Mouse (Mus musculus): ENCODE results near the gene Ngb.

Gene Ngb

DNA sequence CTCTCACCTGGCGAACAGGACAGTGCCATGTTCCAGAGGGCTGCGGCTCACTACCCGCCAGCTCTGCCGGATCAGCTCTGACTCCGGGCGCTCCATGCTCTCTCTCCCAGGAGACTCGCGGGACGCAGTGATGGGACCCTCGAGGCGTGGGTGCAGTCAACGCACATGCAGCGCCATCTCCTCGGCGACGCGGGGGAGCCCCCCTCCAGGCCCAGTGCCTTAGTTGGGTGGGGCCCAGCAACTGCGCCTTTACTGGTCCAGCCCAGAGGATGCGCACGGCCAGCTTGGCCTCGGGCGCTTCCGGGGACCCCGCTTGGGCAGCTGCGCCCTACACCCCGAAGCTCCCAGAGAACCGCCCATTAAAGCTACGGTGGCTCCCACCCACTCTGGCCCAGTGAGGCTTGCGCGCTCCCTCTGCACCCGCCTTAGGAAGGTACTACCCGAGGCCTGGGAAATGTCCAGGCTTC lies at the start of gene Ngb:
TSS of gene Ngb (minus strand) at position 375 of the 467 bp plus-strand sequence.
- no peak for DNase-seq (ENCODE audit: low read depth)

DNA sequence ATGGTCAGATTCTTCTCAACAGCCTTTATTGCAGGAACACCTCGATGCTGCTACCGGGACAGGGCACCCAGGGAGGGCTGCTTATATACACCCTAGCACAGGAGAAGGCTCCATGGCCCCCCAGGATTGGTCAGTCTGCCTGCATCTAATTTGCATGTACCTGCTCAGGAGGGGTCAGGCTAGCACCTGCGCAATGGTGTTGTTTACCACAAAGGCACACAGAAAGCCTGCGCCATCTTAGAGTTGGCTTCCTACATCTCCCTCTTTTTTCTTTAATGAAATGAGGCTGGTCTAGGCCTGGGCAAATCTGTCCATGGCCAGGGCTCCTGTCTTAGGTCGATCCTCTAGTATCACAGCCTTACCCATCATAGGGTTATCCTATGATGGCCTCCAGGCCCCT lies 47.1 kb upstream of the Ngb start:
- no peak for DNase-seq (ENCODE audit: low read depth)

DNA sequence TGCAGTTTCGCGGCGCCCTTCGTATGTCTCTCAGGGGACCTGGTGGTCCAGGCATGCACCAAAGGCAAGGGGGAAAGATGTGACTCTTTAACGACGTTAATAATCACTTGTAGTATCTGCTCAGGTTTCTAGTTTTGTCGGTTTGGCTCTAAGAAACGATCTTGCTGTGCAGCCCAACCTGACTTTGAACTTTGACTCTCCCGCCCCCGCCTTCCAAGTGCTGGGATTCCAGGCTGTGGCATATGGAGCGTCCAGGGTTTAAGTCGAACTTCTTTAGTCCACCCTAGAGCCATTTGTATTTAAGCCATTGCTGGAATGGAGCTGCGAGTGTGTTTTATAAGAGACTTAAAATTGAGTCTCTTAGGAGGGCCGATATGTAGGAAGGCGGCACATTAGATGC lies 45.8 kb upstream of the Ngb start:
- DNase-seq (ENCODE audit: low read depth) = no peak

DNA sequence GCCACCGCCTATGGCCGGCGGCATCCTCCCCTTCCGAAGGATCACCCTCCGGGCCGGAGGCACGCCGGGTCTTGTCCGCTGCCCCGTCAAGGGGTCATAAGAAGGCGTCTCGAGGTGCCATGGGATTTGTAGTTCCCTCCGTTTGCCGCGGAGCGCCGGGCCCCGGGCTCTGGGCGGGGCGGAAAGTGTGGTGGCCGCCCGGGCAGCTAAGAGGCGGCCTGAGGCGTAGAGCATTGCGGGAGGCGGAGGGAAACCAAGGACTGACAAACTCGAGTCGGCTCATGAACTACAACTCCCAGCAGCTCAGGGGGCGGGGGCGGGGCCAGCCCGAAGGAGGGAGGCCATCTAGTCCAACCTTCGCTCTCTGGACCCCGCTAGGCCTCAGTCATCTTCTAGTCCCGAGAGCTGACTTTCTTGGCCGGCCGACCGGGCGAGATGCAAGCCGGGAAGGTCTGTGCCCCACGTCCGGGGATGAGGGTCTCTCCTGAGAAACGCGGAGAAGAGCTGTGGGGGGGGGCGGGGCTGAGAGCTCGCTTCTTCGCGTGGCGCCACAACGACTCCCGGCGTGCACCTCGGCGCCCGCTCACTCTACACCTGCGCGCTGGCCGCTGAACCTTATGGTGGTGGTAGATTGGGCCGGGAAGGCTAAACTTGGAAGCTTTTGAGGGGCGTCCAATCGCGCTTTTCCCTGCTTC lies 45.2 kb upstream of the Ngb start, which contains the start of gene Pomt2:
TSS of gene Pomt2 (minus strand) at position 574 of the 695 bp plus-strand sequence.
- peak; percentile 91 for DNase-seq (ENCODE audit: low read depth)

DNA sequence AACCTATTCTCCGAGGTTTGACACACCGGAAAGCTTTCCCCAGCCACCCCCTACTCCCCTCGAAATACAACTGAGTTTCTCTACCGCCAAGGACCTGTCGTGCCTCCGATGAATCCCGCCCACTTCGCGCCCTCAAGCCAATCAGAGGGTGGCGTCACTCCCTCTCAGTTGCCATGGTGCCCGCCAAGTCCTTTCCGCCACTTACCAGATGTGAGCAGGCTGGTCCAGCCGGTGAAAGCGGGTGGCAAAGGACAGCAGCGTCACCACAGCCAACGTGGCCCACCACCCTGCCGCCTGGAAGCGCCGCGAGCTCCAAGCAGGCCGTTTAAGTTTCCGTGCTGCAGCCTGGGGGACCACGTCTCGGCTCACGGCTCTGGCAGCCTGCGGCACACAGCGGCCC lies 44.6 kb upstream of the Ngb start, which contains the start of gene Gstz1:
TSS of gene Gstz1 (plus strand) at position 200 of the 400 bp plus-strand sequence.
- peak; percentile 86 for DNase-seq (ENCODE audit: low read depth)

DNA sequence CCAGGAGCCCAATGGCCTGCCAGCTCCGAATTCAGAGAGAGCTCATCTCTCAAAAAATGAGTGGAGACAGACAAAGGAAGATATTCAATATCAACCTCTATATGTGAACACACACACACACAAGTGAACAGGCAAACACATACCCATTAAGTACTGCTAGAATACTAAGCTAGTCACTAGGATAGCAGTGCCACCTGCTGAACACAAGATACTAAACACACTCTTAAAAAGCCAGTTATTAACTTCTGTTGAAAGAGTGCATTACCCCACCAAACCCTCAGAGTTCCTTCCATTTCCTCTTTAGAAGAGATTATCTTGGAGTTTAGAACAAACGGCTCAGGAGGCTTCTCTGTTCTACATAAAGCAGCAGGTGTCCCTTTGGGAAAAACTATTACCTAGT lies 39.8 kb upstream of the Ngb start:
- no peak for DNase-seq (ENCODE audit: low read depth)

DNA sequence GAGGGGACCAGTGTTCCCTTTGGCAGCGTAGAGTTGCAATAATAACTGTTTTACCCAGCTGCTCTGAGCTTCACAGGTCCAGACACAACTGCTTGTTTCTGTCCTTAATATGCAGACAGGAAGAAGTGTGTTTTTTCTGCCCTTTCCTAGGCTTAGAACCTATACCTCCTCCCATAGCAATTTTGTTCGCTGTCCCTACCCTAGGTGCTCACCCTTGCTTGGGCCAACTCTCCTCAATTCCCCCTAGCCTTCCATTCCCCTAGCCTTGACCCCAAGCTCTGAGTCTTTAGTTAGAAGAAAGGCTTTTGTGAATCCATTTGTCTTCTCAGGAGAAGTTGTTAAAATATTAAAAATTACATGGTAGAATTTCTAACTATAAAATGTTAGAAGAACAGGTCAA lies 36.4 kb upstream of the Ngb start:
- DNase-seq (ENCODE audit: low read depth) = no peak

DNA sequence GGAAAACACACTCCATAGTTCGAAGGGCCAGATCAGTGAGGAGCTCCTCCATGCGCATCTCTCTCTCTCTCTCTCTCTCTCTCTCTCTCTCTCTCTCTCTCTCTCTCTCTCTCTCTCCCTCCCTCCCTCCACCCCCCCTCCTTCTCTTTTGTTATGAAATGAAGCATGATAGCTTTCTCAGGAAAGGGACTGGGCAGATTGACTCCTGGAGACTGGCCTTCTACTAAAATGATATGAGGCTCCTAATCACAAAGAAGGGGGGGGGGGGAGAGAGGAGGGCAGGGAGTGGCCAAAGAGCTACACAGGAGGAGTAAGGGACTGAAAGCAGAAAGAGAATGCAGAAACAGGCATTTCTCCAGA lies 36.0 kb upstream of the Ngb start:
- DNase-seq (ENCODE audit: low read depth) = no peak

DNA sequence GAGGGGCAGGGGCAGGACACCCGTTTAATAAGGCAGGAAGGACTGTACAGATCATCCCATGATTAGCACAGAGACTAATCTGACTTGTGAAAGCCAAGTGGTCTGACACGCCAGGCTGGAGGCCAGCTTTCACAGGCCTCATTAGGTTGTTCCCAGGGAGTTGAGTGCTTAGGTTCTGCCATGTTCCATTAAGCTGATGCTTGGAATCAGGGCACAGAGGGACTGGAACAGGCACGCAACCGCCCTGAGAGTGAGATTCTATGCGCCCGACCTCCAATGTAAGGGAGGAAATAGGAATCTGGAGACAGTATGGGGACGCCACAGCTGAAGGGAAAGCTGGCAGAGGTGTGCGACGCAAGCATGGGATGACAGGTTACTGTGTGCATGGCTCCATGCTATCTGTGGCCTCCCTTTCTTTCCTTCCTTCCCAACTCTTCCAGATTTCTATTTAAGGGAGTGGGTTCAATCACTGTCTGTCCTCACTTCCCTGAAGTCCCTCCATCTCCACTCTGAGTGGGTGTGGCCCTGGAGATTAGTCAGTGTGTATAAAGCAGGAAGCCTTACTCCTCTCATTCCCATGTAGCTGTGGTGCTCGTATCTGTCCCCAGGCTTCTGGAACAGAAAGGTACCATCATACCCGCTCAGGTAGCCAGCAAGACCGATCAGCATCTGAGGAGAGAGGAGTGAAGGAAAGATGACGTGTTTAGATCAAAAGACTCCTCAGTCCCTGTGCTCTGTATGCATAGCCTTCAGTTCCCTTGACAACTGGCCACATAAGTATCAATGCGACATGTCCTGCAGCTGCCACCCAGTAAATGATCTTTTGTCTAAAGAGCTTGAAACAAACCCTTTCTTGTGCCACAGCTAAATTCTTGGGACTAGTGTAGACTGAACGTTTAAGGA lies 35.4 kb upstream of the Ngb start:
- no peak for DNase-seq (ENCODE audit: low read depth)

DNA sequence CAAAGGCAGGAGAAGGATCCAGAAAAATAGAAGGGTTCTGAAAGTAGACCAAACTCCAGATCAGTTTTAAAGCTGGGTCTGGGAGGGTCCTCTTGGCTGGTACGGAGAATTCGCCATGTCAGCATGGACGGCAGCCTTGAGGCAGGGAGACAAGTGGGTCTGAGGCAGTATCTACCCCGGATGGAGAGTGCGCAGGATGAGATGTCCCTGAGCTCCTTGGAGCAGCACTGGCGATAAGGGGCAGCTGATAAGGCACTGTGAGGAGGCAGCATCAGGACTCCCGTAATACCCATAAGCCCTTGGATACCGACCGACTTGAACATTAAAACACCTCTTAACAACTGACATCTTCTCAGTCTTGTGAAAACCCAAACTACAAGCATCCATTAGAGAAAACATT lies 30.4 kb upstream of the Ngb start:
- no peak for DNase-seq (ENCODE audit: low read depth)

DNA sequence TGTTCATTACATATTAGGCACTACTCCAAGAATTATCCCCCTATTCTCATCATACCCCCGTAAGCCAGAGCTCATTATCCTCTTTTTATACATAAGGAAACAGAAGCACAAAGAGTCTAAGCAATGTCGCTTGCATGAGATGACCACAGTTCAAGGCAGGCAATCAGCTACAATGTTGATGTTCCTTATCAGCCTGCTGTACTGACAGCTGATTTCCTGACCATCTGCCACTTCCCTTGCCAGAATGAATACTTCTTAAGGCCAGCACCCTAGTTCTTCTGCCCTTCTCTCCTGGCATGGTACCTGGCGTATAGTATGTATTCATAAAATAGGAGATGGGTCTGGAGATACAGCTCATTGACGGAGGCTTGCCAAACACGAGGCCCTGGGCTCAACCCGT lies 29.9 kb upstream of the Ngb start:
- DNase-seq (ENCODE audit: low read depth) = no peak

DNA sequence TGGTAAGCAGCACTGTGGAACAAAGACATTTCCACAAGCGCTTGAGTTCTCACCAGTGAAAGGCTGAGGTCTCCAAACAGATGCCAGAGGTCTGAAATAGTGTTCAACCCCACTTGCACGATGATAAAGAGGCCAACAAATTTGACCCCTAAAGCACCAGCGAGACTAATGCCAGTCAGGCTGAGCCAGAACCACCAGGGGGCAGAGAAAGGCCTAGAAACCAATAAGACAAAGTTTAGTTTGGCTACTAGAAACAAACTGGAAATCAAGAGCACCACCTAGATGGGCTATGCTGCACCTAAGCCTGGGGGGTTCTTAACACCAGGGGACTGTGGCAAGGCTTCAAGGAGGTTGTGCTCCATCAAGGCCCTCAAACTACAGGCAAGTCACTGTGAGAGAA lies 29.3 kb upstream of the Ngb start:
- no peak for DNase-seq (ENCODE audit: low read depth)

DNA sequence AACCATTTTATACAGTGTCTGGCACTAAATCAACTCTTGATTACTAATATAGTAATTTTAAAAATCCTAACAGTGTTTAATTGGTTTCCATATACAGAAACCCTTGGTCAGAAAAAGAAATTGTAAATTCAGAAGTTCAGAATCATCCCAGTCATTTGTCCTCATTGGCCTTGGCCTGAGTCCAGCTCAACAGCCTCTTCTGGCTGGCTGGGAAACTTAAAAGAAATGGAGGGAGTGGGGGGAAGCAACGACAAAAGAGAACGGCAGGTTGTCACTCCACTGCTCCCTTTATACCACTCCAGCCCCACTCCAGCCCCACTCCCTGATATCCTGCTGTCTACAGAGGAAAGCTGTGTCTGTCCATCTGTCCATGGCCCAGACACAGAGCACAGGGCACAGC lies 28.8 kb upstream of the Ngb start:
- no peak for DNase-seq (ENCODE audit: low read depth)

DNA sequence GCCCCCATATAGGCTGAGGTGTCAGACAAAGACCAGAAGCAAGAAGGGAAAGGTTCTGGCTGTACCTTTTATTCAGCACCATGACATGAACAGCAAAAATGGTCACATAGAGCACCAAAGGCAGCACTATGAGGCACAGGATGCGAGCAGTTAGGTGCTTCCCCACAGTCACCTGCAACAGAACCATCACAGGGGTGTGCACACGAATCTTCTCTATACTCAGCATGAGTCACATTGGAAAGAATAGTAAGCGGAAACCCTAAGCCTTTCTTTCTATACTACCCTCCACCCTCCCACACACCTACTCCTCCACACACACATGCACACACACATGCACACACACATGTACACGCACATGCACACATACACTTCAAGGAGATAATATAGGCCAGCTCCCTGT lies 27.9 kb upstream of the Ngb start:
- DNase-seq (ENCODE audit: low read depth) = no peak

DNA sequence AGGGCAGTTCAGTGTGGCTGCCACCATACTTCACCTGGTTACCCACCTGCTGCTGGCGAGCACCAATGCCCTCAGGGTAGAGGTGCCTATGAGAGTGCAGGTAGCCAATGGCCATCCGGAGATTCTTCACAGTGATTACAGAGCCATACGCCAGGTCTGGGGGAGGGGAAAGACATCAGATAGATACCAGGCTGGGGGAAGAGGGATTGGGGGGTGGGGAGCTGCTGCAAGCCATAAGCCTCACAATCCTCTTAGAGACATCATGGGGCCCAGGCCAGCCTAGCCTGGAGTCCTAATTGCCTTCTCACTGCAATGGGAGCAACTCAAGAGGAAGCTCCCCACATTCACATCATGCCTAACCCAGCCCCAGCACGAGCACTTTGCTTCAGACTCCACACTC lies 24.9 kb upstream of the Ngb start:
- DNase-seq (ENCODE audit: low read depth) = no peak

DNA sequence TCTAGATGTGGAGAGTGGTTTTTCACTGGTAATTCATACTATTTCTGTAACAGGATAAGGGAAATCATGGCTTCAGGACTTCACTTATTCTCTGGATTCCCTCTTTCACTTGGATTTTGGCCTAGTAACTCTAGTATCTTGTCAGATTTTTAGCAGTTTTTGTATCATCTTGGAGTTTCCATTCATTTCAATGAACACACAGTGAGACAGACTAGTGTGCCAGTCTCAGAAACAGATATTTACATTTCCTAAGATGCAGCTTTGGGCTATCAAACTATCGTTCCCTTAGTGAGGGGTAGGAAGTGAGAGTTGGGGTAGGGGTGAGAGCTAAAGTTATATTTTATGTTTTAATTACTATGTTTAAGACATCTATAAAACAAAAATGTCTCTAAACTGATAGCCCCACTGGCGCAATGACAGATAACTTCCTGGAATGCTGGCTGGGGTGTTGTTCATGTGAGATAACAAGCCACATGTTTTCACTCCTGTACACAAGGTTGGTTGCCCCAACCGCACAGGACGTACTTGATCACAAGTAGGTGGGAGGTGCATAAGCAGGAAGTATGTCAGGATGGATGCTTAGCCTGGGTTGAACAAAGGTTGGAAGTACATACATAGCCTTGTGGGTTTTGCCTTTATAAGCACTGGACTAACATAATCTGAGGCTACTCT lies 19.7 kb upstream of the Ngb start:
- peak; percentile 48 for DNase-seq (ENCODE audit: low read depth)

DNA sequence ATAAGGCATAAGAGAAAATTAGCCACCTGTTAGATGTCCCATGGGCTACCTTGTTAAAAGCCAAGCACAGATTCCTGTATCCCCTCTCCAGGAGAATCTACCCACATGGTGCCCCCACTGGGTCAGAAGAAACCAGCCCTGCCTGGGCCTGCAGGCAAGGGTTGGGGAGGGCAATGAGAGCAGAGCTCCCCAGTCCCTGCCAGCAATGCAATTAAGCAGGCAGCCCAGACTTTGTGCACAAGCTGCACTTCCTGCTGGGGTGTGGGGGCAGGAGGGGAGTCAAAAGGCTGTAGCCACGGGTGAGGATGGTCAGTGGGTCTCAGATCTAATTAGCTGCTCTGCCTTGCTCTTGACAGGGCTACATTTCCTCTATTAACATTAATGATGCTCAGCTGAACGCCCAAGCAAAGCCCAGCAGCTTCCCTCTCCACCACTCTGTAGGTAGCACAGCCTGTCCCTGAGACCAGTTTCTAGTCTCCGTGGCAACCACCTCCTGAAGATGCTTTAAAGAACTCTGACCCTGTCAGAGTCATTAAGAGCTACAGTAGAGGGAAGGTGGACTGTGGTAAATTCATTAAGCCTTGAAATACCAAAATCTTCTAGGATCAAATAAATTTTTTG lies 5.1 kb upstream of the Ngb start:
- no peak for DNase-seq (ENCODE audit: low read depth)

DNA sequence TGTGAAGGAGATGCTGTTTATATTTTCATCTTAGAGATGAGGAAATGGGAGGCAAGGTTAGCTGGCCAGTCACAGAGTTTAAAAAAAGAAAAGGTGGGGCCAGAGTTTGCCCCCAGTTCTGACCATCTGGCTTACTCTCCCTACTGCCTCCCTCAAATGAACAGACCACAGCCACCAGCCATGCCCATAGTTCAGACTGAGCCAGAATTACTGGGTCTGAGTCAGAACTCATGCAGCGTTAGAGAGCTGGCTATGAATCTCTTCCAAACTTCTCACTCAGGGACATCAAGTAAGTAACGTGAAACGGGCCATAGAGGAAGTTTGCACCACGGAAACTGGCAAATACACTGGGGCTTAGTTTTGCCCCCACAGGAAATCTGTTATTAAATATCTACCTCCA lies 2.5 kb upstream of the Ngb start:
- DNase-seq (ENCODE audit: low read depth) = no peak

DNA sequence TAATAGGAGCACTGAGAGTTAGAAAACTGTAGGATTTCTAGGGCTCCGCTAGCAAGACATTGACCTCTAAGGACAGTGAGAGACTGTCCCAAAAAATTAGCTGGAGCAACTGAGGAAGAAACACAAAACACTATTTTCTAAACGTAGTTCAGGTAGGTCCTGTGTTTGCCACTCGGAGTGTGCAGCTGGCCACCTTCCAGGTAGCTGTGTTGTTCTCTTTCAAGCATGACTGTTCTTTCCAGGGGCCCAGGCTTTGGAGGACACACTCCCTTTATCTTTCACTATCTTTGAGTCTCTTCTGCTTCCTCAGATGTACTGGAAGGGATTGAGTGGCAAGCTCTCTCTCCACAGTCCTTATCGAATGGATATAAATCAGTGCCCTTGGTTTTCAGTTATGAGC lies 1.1 kb upstream of the Ngb start:
- no peak for DNase-seq (ENCODE audit: low read depth)

DNA sequence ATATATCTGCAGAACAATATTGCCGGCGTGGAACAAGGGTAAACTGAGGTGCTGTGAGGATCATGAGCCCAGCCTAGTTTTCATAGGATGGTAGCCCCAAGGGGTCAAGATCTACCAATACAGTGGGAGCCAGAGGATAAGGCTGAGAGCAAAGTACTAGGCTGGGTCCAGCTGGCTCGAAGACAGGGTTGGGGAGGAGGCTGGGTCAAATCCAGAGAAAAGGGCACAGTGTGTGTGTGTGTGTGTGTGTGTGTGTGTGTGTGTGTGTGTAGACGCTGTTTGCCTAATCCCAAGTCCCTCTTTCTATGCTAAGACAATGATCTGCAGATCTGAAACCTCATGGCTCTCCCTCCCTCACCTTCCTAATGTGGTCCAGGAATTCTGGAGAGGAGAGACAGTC lies 2.0 kb downstream of the Ngb start:
- no peak for DNase-seq (ENCODE audit: low read depth)

DNA sequence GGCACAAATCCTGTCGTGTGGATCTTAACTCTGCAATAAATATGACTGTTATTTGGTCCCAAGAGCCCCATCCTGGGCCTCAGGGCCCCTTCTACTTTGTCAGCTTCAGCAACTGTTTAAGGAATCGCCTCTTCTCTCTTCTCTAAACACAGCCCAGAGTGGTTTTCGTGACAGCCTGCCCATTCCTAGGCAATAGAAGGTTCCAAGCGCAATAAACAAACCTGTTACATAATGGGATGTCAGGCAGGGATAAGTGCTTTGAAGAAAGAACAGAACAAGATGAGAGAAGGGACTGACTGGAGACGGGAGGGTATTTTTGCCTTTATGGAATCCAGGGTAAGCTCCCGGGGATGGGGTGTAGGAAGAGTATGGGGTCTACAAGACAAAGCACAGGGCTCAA lies 8.7 kb downstream of the Ngb start:
- no peak for DNase-seq (ENCODE audit: low read depth)

DNA sequence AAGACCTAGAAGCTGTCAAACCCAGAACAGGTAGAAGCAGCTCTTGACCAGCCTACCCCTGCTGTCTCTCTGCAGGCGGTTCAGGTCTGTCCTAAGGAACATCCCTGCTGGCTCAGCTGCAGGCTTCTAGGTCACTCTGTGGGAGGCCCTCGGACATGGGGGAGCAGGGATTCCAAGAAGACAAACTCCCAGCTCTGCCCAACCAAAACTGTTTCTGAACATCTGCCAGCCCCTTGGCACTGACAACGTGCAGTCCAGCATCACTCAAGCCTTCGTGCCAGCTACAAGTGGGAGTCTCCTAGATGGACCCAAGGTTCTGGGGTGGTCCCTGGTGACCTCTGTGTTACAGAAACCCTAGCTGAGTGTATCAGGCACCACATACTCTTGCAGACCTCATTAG lies 9.1 kb downstream of the Ngb start:
- DNase-seq (ENCODE audit: low read depth) = no peak
